Mouse (Mus musculus): ENCODE results near the gene Gjb5.

GRCm38 (mm10) chr4:127341372-127341771 lies 16.6 kb downstream of the Gjb5 start:
- no peak for TF ChIP-seq ZNF384 (IDR thresholded peaks at IDR 0.05; ENCODE audit: low read depth, low read length)
- no peak for TF ChIP-seq HCFC1 (IDR thresholded peaks at IDR 0.05; ENCODE audit: borderline replicate concordance, insufficient read depth, low read length)
- TF ChIP-seq MAFK (IDR thresholded peaks at IDR 0.05; ENCODE audit: insufficient read depth, low read depth, low read length): no peak

All from ES-E14 (cell line).